ENCODE assay signal across 21 mouse cellular contexts in genomic region chr9:68825107-68825506, GRCm38 (mm10).
DNase-seq lines count a peak whose midpoint lies in the region; ATAC-seq and TF ChIP-seq lines count a peak whose summit lies in the region.
"Had no signal": no experiment of that assay in that cellular context is flagged by ENCODE, and none has a peak within 500 bp of the region (broad histone marks: within the 10 kb centered on the region; RNA-seq: fewer than 3 reads in every experiment).

No protein-coding gene starts in this region.

- no peak overlapping the region for H3K4me2 ChIP-seq in stomach, embryonic 15.5 days
- H3K4me2 ChIP-seq: embryonic facial prominence, embryonic 13.5 days; forebrain, embryonic 15.5 days; limb, embryonic 15.5 days; midbrain, embryonic 13.5 days; neural tube, embryonic 13.5 days had no signal

- H3K9me3 ChIP-seq in stomach, embryonic 15.5 days = no peaks in the 10 kb centered on the region
- H3K9me3 ChIP-seq: embryonic facial prominence, embryonic 13.5 days; forebrain, embryonic 15.5 days; hindbrain, embryonic 10.5 days; limb, embryonic 15.5 days; midbrain, embryonic 13.5 days; neural tube, embryonic 13.5 days had no signal

- no peak for TF ChIP-seq POLR2A in kidney, adult 2 months (IDR thresholded peaks at IDR 0.05; ENCODE audit: low read depth, low read length)

- WGBS in kidney, adult 2 months = 28% methylated on average over 4 of the region's 4 CpGs
- 36% methylated on average over 4 of the region's 4 CpGs for WGBS in stomach, embryonic 15.5 days

- no peak for TF ChIP-seq CTCF in kidney, adult 2 months (conservative IDR thresholded peaks at IDR 0.05; ENCODE audit: insufficient read depth, insufficient read length, low read depth, low read length)

- peak; percentile 23 for DNase-seq in kidney, adult 18-20 months
- DNase-seq in kidney, postnatal 10 days = no peak
- DNase-seq in kidney, adult 2 months = peak; percentile 61
- peak; percentile 51 for DNase-seq in kidney, postnatal 14 days
- no peak for DNase-seq in frontal cortex, adult 2 months (ENCODE audit: extremely low spot score in 1 of 2, low spot score in 1 of 2)
- no peak for DNase-seq in heart, postnatal 4 days
- DNase-seq: adrenal gland, postnatal 14 days; cerebellum, adult 11-12 months; cerebellum, postnatal 14 days; lung, postnatal 14 days; right cerebral cortex, postnatal 14 days; spleen, adult 18-20 months had no signal

- H3K4me3 ChIP-seq in kidney, adult 2 months (ENCODE audit: insufficient read depth, low read depth, low read length) = no peak overlapping the region
- no peak overlapping the region for H3K4me3 ChIP-seq in stomach, embryonic 15.5 days (replicated peaks)
- H3K4me3 ChIP-seq: embryonic facial prominence, embryonic 13.5 days; forebrain, embryonic 15.5 days; hindbrain, embryonic 10.5 days; limb, embryonic 15.5 days; midbrain, embryonic 13.5 days; neural tube, embryonic 13.5 days had no signal

- ATAC-seq in stomach, embryonic 15.5 days (ENCODE audit: insufficient read depth, low FRiP score, low read depth) = peak; percentile 33; the same call in 1 of the 2 replicates
- ATAC-seq: activated CD4-positive, CD25-positive, alpha-beta regulatory T cell, adult 4 months; forebrain, embryonic 15.5 days; midbrain, embryonic 13.5 days had no signal

- H3K36me3 ChIP-seq in kidney, adult 2 months (ENCODE audit: control insufficient read depth, insufficient read depth, low read length) = no peaks in the 10 kb centered on the region
- no peaks in the 10 kb centered on the region for H3K36me3 ChIP-seq in stomach, embryonic 15.5 days
- H3K36me3 ChIP-seq: embryonic facial prominence, embryonic 13.5 days; forebrain, embryonic 15.5 days; G1E; hindbrain, embryonic 10.5 days; limb, embryonic 15.5 days; midbrain, embryonic 13.5 days; neural tube, embryonic 13.5 days had no signal

- H3K4me1 ChIP-seq in kidney, adult 2 months (ENCODE audit: control insufficient read depth, insufficient read depth, low read length) = peaks cover 10% of the 10 kb centered on the region; the same call in 1 of the 2 replicates
- peaks cover 8% of the 10 kb centered on the region; the same call in 1 of the 2 replicates for H3K4me1 ChIP-seq in stomach, embryonic 15.5 days
- H3K4me1 ChIP-seq: forebrain, embryonic 15.5 days had no signal

- H3K27me3 ChIP-seq in kidney, adult 2 months (replicated peaks; ENCODE audit: control insufficient read depth, insufficient read depth, low read length) = no peaks in the 10 kb centered on the region
- H3K27me3 ChIP-seq in stomach, embryonic 15.5 days (replicated peaks) = no peaks in the 10 kb centered on the region
- H3K27me3 ChIP-seq: embryonic facial prominence, embryonic 13.5 days; limb, embryonic 15.5 days; midbrain, embryonic 13.5 days; neural tube, embryonic 13.5 days had no signal

- no peak overlapping the region for H3K9ac ChIP-seq in stomach, embryonic 15.5 days
- H3K9ac ChIP-seq: embryonic facial prominence, embryonic 13.5 days; forebrain, embryonic 15.5 days; limb, embryonic 15.5 days; midbrain, embryonic 13.5 days; neural tube, embryonic 13.5 days had no signal

- peak overlapping the region; percentile 67 for H3K27ac ChIP-seq in kidney, adult 2 months (ENCODE audit: insufficient read depth, low read depth, low read length)
- H3K27ac ChIP-seq in stomach, embryonic 15.5 days = peak overlapping the region; percentile 72
- H3K27ac ChIP-seq: embryonic facial prominence, embryonic 13.5 days; forebrain, embryonic 15.5 days; hindbrain, embryonic 10.5 days; limb, embryonic 15.5 days; midbrain, embryonic 13.5 days; neural tube, embryonic 13.5 days had no signal

Comparison
In these comparisons a context has a peak if more than half of its experiments do, and no peak if none do; other contexts are left out.
1. DNase-seq: peak in kidney, adult 18-20 months (single experiment), kidney, adult 2 months (single experiment) and kidney, postnatal 14 days (single experiment); none in kidney, postnatal 10 days (single experiment), frontal cortex, adult 2 months (0 of 2) and heart, postnatal 4 days (single experiment).